Mouse (Mus musculus) heart, adult 18-20 months (tissue): Measurements from ENCODE around the gene Rabgap1l. TPM values are rescaled to one million over a fixed set of nuclear protein-coding genes. Genes with fewer than 3 reads are reported as not detected.
"Not testable (repeated sequence)": the region's sequence is repeated elsewhere in the genome, so short reads cannot be mapped to it uniquely, and the experiment has no call there.

ENCODE experiments used
- DNase-seq, 2 experiments: peaks; one replicate each; pipeline ENCODE4 v3.0.0; 2021 to 2022; ENCODE audit warnings: mixed read lengths in 1 of 2
- total RNA-seq, 2 experiments: library from RNA; stranded (reverse); gene quantifications; 2 replicates each; pipeline ENCODE4 v1.2.3; 2021

Rabgap1l gene
- total RNA-seq, 2 experiments from 2014 or later = 66.6 to 73.2 TPM

DNA sequence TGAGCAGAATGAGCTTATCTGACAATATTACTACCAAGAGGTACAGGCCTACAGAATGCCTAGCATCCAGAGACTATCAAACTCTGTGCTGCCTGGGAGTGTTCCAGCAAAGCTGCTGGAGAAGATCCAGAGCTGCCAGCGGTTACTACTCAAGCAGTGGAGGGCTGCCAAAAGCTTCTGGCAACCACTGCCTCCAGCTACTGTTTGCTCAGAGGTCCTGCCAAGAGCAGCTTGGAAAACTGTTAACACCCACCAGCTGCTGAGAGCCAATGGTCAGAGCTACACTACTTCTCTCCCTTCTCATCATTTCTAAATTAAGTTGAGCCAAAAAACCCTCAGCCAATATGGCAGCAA, 99.9 kb downstream of the Rabgap1l start:
- DNase-seq = peak; percentile 96 to 97

DNA sequence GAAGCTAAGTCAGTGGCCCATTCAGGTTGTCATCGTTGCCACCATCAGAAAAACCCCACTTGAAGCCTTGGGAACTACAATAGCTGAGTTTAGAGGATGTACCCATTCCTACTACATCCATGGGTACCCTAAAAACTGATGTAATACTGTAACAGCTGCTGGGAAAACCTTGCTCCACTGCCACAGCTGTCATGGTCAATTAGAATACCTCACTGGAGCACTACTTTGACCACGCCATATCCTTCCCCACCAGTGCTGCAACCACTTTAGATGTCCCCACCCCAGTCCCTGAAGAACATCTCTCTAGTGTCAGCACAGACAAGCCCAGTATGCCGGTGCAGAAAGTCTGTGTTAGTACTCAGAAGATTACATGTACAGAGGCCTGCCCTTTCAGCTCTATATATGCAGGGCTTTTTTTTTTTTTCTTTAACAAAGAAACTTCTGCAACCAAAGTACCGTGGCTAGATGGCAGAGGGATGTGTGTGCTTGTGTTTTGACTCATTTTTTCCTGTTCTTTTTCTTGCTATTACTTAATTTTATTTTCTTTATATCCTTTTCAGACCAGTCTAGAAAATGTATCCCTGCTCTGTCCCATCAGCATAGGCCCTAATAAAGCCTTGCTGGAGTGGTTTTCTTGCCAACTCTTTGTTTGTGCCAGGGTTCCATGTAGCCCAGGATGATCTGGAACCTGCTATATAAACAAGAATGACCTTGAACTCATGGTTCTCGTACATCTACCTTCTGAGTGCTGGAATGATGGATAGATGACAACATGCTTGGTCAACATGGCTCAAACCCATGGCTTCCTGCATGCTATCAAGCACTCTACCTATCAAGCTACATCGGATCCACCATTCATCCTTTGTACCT, 100.6 kb downstream of the Rabgap1l start:
- DNase-seq = peak in 1 of 2 experiments; percentile 8

- no peak for DNase-seq
Measured at GRCm38 (mm10) chr1:160691196-160691590, 101.8 kb downstream of the Rabgap1l start.

DNA sequence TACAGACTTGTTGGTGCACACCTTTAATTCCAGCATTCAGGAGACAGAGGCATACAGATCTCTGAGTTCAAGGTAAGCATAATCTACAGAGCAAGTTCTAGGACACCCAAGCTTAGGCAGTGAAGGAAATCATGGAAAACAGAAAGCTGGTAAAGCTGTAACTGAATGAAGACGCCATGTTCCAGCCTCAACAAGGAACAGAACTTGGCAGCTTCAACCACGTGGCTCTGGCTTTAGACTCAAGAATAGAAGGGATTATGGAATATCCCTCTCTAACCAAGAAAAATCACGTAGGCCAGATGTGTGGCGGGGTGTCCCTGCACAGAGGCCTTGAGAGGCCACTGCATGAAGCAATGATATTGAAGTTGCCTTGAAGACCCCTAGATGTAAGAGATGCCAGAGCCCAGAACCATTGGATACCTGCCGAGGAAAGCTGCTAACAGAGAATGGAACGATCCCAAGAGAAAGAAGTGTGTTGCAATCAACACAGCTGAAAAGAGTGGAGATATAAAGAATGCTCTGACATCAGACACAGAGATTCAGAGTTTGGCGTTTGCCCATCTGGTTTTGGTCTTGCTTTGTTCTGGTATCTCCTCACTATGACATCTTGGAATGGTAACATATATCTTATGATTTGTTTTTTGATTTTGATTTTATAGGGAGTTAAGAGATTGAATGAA, 102.4 kb downstream of the Rabgap1l start:
- DNase-seq = peak; percentile 47 to 52

DNA sequence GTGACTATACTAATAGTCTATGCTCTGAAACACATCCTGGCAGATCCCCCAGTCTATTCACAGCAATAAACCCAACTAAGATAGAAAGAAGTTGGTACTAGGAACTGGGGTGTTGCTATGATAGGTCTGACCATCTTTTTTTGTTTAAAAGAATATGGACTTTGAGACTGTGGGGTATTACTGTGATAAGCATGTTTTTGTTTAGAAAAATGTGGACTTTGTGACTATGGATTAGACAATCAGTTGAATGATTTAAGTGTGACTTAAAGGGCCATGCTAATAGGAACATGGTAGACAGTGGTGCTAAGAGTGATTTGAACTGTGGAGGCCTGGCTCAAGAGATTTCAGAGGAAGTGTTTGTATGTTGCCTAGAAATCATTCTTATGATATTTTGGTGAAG, 103.5 kb downstream of the Rabgap1l start:
- no peak for DNase-seq

DNA sequence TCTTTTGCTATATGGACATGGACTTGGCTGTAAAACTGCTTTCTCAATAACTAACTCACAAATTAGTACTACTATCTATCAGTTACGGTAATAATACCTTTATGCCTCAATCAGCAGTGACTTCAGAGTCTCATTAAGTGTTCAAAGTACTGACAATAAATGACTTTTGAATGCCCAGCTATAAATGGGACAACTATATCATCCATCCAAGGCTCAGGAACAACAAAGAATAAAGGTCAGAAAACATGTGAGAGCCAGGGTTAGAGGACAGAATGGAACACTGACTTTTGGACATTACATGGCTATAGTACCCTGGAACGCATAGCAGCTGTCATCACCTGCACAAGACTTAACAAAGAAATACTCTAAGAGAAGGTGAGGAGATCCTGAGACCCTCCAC, 108.8 kb downstream of the Rabgap1l start:
- no peak for DNase-seq

- DNase-seq = no peak
Measured at GRCm38 (mm10) chr1:160681398-160682050, 111.5 kb downstream of the Rabgap1l start.

DNA sequence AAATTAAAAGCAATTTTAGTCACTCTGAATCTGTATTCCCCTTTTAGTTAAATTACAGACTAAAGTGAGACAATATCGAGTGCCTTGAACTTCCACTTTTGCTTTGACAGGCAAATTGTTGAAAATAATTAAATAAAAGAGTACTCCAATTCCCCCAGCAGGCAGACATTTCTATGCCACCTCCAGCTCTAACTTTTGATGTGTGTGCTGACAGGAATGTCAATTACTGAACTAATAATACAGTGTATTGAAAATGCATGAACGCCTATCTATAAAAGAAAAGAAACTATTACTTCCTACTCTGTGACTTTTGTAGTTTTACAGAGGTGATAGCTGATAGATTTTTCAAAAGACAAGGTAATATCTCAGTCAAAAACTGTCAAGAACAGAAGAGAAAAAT, 118.2 kb downstream of the Rabgap1l start:
- DNase-seq = no peak

GRCm38 (mm10) chr1:160672088-160672814, 120.8 kb downstream of the Rabgap1l start:
- no peak for DNase-seq

GRCm38 (mm10) chr1:160655806-160656470, 137.1 kb downstream of the Rabgap1l start:
- DNase-seq = no peak

- DNase-seq = no peak
Measured at GRCm38 (mm10) chr1:160651691-160652090, 141.3 kb downstream of the Rabgap1l start.

- no peak for DNase-seq
Measured at GRCm38 (mm10) chr1:160645416-160645815, 147.6 kb downstream of the Rabgap1l start.

DNA sequence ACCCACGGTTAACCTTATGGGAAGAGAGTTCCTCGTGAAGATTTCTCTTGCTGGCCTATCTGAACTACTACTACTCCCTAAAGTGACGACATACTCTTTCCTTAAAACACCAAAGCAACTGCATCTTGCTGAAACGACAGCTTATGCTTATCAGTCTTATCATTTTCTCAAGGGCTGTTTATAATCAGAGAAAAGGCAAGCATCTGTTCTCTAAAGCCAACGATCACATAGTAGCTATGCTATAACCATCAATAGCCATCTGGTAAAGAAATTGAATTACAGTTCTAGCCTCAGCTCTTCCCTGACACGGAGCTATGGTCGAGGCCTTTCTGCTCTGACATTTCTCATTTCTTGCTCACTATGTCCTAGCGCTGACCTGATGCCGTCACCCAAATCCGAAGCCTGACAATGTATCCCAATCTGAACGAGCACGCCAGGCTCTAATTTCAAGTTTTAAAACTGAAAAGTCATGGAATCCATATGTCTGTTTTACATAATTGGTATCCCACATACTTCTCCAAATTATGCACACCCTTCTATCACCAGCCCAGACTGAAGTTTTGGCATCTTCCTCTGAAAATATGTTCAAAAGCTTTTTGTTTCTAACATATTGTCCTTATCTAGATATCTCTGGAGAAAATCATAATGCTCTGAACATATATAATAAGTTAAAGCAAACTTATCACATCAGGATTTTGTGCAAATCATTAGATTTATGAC, 164.6 kb downstream of the Rabgap1l start:
- DNase-seq = no peak

- DNase-seq = not testable (repeated sequence)
Measured at GRCm38 (mm10) chr1:160624354-160625120, 168.5 kb downstream of the Rabgap1l start.

DNA sequence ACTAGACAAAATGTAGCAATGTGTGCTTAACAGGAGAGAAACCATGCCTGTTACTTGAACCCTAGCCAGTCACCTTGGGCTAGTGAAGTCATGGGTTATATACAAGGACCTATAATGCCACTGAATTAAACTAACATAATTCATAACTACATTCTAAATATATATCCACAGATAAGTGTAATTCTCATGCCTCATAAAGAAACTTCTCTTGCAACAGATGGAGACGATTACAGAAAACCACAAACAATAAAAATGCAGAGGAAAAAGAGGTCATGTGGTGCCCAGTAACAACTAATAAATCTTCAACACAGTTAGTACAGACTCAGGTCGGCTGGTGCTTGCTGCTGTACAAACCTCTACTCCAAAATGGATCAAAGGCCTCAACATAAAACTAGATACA, 174.8 kb downstream of the Rabgap1l start:
- DNase-seq = no peak

DNA sequence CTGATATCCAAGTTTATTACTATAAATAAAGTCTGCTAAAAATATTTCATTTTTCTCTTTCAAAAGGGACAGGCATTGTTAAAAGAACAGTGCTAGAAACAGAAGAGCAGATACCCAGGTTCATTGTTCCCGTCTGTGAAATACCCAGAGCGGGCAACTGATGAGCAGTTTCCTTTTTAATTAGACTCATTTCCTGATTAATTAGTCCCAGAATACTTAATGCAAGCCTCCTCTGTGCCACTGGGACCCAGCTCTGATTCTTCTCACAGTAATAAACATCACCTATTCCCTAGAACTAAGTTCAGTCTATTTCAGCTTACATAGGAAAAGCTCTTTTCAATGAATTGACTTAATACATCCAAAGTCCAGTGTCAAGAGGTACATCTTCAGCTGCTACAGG, 186.6 kb downstream of the Rabgap1l start:
- no peak for DNase-seq

- DNase-seq = not testable (repeated sequence)
Measured at GRCm38 (mm10) chr1:160603312-160603711, 189.7 kb downstream of the Rabgap1l start.

DNA sequence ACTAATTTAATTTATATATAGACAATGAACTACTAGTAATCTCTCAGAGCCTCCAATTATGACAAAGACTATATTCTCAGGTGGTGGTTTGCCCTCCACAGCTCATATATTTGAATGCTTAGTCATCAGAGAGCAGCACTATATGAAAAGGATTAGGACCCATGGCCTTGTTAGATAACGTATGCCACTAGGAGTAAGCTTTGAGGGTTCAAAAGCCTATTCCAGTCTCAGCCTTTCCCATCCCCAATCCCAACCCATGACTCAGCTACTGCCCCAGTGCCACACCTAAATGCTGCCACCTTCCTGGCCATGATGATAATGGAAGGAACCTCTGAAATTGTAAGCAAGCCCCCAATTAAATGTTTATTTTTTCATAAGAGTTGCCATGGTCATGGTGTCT, 195.6 kb downstream of the Rabgap1l start:
- no peak for DNase-seq

DNA sequence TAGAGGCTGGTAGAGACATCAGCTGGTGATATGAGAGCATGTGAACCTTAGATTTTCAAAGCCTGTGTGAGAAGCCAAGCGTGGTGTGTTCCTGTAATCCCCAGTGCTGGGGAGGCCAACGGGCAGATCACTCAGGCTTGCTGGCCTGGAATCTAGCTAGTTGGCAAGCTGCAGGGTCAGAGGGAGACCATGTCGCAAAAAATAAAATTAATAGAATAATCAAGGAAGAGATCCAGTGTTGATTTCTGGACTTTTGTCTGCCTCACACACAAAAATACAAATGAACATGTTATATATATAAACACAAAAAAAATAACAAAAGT, 196.1 kb downstream of the Rabgap1l start:
- no peak for DNase-seq

GRCm38 (mm10) chr1:160596252-160596947, 196.6 kb downstream of the Rabgap1l start:
- no peak for DNase-seq
